Mouse (Mus musculus) MEL (cell line): Measurements from ENCODE around the gene Il27. TPM values are rescaled to one million over a fixed set of nuclear protein-coding genes. Genes with fewer than 3 reads are reported as not detected.
A peak's percentile ranks its signal among the peaks of the same experiment; 100 is the strongest.

ENCODE experiments used
- DNase-seq: peaks from one replicate; pipeline ENCODE4 v3.0.0; 2011; ENCODE audit warnings: low read depth, low spot score
- H3K27ac ChIP-seq: 2 replicates; pipeline ENCODE4 v1.5.1; 2012; ENCODE audit warnings: low read depth, mild to moderate bottlenecking, control low read depth, low read length, moderate library complexity; ENCODE audit not compliant: control insufficient read depth
- H3K27me3 ChIP-seq, 2 experiments: fragments of 150-350 bp in 1 of 2; sonication (generic) in 1 of 2; 2 replicates each; pipeline ENCODE4 v1.6.1; 2012; ENCODE audit warnings: low read length in 2 of 2, mild to moderate bottlenecking in 2 of 2, improper control_type of control experiment in 1 of 2, moderate library complexity in 1 of 2; ENCODE audit not compliant: insufficient read depth in 2 of 2, control insufficient read depth in 1 of 2
- H3K36me3 ChIP-seq, 2 experiments: 2 replicates each; pipeline ENCODE4 v1.6.1; 2012 to 2014; ENCODE audit warnings: low read length in 2 of 2, improper control_type of control experiment in 1 of 2, inconsistent platforms in 1 of 2, mild to moderate bottlenecking in 1 of 2; ENCODE audit not compliant: insufficient read depth in 2 of 2, control insufficient read depth in 1 of 2
- H3K4me1 ChIP-seq, 2 experiments: fragments of 150-350 bp in 1 of 2; sonication (generic) in 1 of 2; 2 replicates each; pipeline ENCODE4 v1.6.1; 2012; ENCODE audit warnings: low read length in 2 of 2, improper control_type of control experiment in 1 of 2, mild to moderate bottlenecking in 1 of 2; ENCODE audit not compliant: insufficient read depth in 2 of 2, control insufficient read depth in 1 of 2
- H3K4me3 ChIP-seq, 2 experiments: fragments of 150-350 bp in 1 of 2; sonication (generic) in 1 of 2; 2 replicates each; pipeline ENCODE4 v1.5.1; 2012; ENCODE audit warnings: low read depth in 2 of 2, low read length in 2 of 2, mild to moderate bottlenecking in 2 of 2, moderate library complexity in 2 of 2, control low read depth in 1 of 2, improper control_type of control experiment in 1 of 2; ENCODE audit not compliant: control insufficient read depth in 1 of 2, insufficient read depth in 1 of 2
- H3K79me2 ChIP-seq: 2 replicates; pipeline ENCODE4 v1.6.1; 2012; ENCODE audit warnings: mild to moderate bottlenecking, low read length, moderate library complexity; ENCODE audit not compliant: control insufficient read depth, poor library complexity, insufficient read depth
- H3K9ac ChIP-seq: 2 replicates; pipeline ENCODE4 v1.6.1; 2012; ENCODE audit warnings: low read depth, mild to moderate bottlenecking, control low read depth, low read length, moderate library complexity; ENCODE audit not compliant: control insufficient read depth, poor library complexity, severe bottlenecking
- H3K9me3 ChIP-seq: fragments of 150-350 bp; sonication (generic); replicated peaks from 2 replicates; pipeline ENCODE4 v1.6.1; 2012; ENCODE audit warnings: mild to moderate bottlenecking, low read length, improper control_type of control experiment, moderate library complexity; ENCODE audit not compliant: insufficient read depth
- BHLHE40 ChIP-seq: IDR thresholded peaks from 2 replicates; pipeline ENCODE4 v1.6.1; 2012; ENCODE audit warnings: low read depth, mild to moderate bottlenecking, inconsistent platforms, low read length, improper control_type of control experiment, borderline replicate concordance
- E2F4 ChIP-seq: IDR thresholded peaks from 2 replicates; pipeline ENCODE4 v1.6.1; 2011; ENCODE audit warnings: low read depth, low read length, improper control_type of control experiment, borderline replicate concordance
- GATA1 ChIP-seq: IDR thresholded peaks from 2 replicates; pipeline ENCODE4 v1.6.1; 2011; ENCODE audit warnings: low read depth, low read length, improper control_type of control experiment
- KAT2A ChIP-seq: conservative IDR thresholded peaks from 2 replicates; pipeline ENCODE4 v1.6.1; 2012; ENCODE audit warnings: low read depth, low read length, improper control_type of control experiment, inconsistent platforms
- MAFK ChIP-seq: IDR thresholded peaks from 2 replicates; pipeline ENCODE4 v1.6.1; 2011; ENCODE audit warnings: low read depth, mild to moderate bottlenecking, low read length, improper control_type of control experiment, borderline replicate concordance
- MAX ChIP-seq: IDR thresholded peaks from 2 replicates; pipeline ENCODE4 v1.6.1; 2011; ENCODE audit warnings: low read length, improper control_type of control experiment
- MAZ ChIP-seq: IDR thresholded peaks from 2 replicates; pipeline ENCODE4 v1.6.1; 2012; ENCODE audit warnings: low read depth, mild to moderate bottlenecking, inconsistent platforms, low read length, improper control_type of control experiment
- MXI1 ChIP-seq: IDR thresholded peaks from 2 replicates; pipeline ENCODE4 v1.6.1; 2011; ENCODE audit warnings: mild to moderate bottlenecking, low read depth, low read length, improper control_type of control experiment
- MYB ChIP-seq: IDR thresholded peaks from 2 replicates; pipeline ENCODE4 v1.6.1; 2011; ENCODE audit warnings: mild to moderate bottlenecking, low read depth, low read length, improper control_type of control experiment
- MYC ChIP-seq: IDR thresholded peaks from 2 replicates; pipeline ENCODE4 v1.6.1; 2011; ENCODE audit warnings: low read depth, mild to moderate bottlenecking, low read length, improper control_type of control experiment, moderate library complexity
- POLR2A ChIP-seq, 2 experiments: IDR thresholded peaks; 2 replicates each; pipeline ENCODE4 v1.6.1; 2011 to 2012; ENCODE audit warnings: low read length in 2 of 2, mild to moderate bottlenecking in 2 of 2, control low read depth in 1 of 2, improper control_type of control experiment in 1 of 2, low read depth in 1 of 2, moderate library complexity in 1 of 2; ENCODE audit not compliant: control insufficient read depth in 1 of 2, insufficient read depth in 1 of 2, poor library complexity in 1 of 2
- POLR2AphosphoS2 ChIP-seq: IDR thresholded peaks from 2 replicates; pipeline ENCODE4 v1.6.1; 2011; ENCODE audit warnings: low read length, improper control_type of control experiment
- RAD21 ChIP-seq: IDR thresholded peaks from 2 replicates; pipeline ENCODE4 v1.6.1; 2011; ENCODE audit warnings: mild to moderate bottlenecking, low read depth, low read length, improper control_type of control experiment
- RCOR1 ChIP-seq: IDR thresholded peaks from 2 replicates; pipeline ENCODE4 v1.6.1; 2012; ENCODE audit warnings: low read depth, mild to moderate bottlenecking, inconsistent platforms, low read length, improper control_type of control experiment
- TAL1 ChIP-seq: IDR thresholded peaks from 2 replicates; pipeline ENCODE4 v1.6.1; 2012; ENCODE audit warnings: mild to moderate bottlenecking, inconsistent platforms, low read length, moderate library complexity, mixed read lengths
- TBP ChIP-seq: IDR thresholded peaks from 2 replicates; pipeline ENCODE4 v1.8.0; 2011; ENCODE audit warnings: low read depth, low read length, improper control_type of control experiment
- TCF12 ChIP-seq: IDR thresholded peaks from 2 replicates; pipeline ENCODE4 v1.6.1; 2014; ENCODE audit warnings: low read depth, mild to moderate bottlenecking, inconsistent platforms, low read length, improper control_type of control experiment, moderate library complexity
- USF1 ChIP-seq: IDR thresholded peaks from 2 replicates; pipeline ENCODE4 v1.6.1; 2014; ENCODE audit warnings: low read depth, mild to moderate bottlenecking, inconsistent platforms, low read length, improper control_type of control experiment, moderate library complexity
- ZC3H11A ChIP-seq: IDR thresholded peaks from 2 replicates; pipeline ENCODE4 v1.6.1; 2012; ENCODE audit warnings: low read depth, mild to moderate bottlenecking, inconsistent platforms, low read length, improper control_type of control experiment
- ZKSCAN1 ChIP-seq: IDR thresholded peaks from 2 replicates; pipeline ENCODE4 v1.6.1; 2012; ENCODE audit warnings: low read depth, mild to moderate bottlenecking, inconsistent platforms, low read length, improper control_type of control experiment, moderate library complexity
- ZNF384 ChIP-seq: IDR thresholded peaks from 2 replicates; pipeline ENCODE4 v1.6.1; 2012; ENCODE audit warnings: low read depth, mild to moderate bottlenecking, inconsistent platforms, low read length, improper control_type of control experiment
- polyA plus RNA-seq, 2 experiments: library from polyadenylated mRNA; stranded (reverse) in 1 of 2; unstranded in 1 of 2; fragments of >175 nt in 1 of 2; fragments of >200 nt in 1 of 2; gene quantifications; 2 replicates each; pipeline versions ENCODE4 v1.2.1 to v1.2.4; 2012; ENCODE audit warnings: low replicate concordance in 2 of 2, low read depth in 1 of 2; ENCODE audit not compliant: insufficient read length in 2 of 2, insufficient read depth in 1 of 2, missing spikeins in 1 of 2
- total RNA-seq: library from RNA; depleted of rRNA; stranded (reverse); fragments of 300-350 nt; gene quantifications from 2 replicates; pipeline ENCODE4 v1.2.3, GENCODE M21; 2012

Il27 gene
- total and polyA plus RNA-seq, 3 experiments = 0.07 TPM; not detected in 2

GRCm38 (mm10) chr7:126598919-126599318 lies 4.2 kb upstream of the Il27 start (continued):
- 0 out of 2 replicates have a peak, but pooled peaks have one; percentile 25 for TF ChIP-seq TBP
- no peak for TF ChIP-seq E2F4
- TF ChIP-seq KAT2A = peak; percentile 27; the same call in 1 of the 2 replicates
- 0 out of 2 replicates have a peak, but pooled peaks have one; percentile 30 for TF ChIP-seq MAX
- no peak for TF ChIP-seq BHLHE40
- TF ChIP-seq ZNF384 = no peak
- TF ChIP-seq, all 39 proteins: peak for 12

- DNase-seq = peak; percentile 17
- Histone ChIP-seq H3K27ac (no peak overlapping the region), H3K27me3 (peaks cover 0 to 3% of the 10 kb centered on the region in 2 experiments; a peak in 2 of 4 replicates), H3K4me3 (no peak overlapping the region), H3K79me2 (no peaks in the 10 kb centered on the region), H3K9me3 (no peaks in the 10 kb centered on the region), H3K4me1 (peaks cover 4 to 8% of the 10 kb centered on the region in 2 experiments), H3K36me3 (peaks cover 0 to 7% of the 10 kb centered on the region in 2 experiments; a peak in 2 of 4 replicates), H3K9ac (no peak overlapping the region)
- TF ChIP-seq POLR2A (IDR thresholded peaks at IDR 0.05; ENCODE audit: control insufficient read depth in 1 of 2, insufficient read depth in 1 of 2, low read depth in 1 of 2, low read length in 2 of 2, poor library complexity in 1 of 2) (no peak), E2F4 (no peak), ZC3H11A (no peak)
Measured at GRCm38 (mm10) chr7:126596414-126596813, 1.7 kb upstream of the Il27 start.

GRCm38 (mm10) chr7:126595890-126596289 lies 1.1 kb upstream of the Il27 start:
- H3K4me1 ChIP-seq = peaks cover 4 to 8% of the 10 kb centered on the region in 2 experiments; a peak in 3 of 4 replicates
- H3K79me2 ChIP-seq = no peaks in the 10 kb centered on the region
- no peak for DNase-seq
- H3K36me3 ChIP-seq = peaks cover 0 to 7% of the 10 kb centered on the region in 2 experiments; a peak in 2 of 4 replicates
- H3K27ac ChIP-seq = no peak overlapping the region
- no peak overlapping the region for H3K4me3 ChIP-seq
- H3K9ac ChIP-seq = no peak overlapping the region
- peaks cover 0 to 3% of the 10 kb centered on the region in 2 experiments; a peak in 2 of 4 replicates for H3K27me3 ChIP-seq
- H3K9me3 ChIP-seq = no peaks in the 10 kb centered on the region
- no peak for TF ChIP-seq MYB
- TF ChIP-seq ZKSCAN1 = no peak
- TF ChIP-seq MXI1 = no peak
- TF ChIP-seq GATA1 = no peak
- TF ChIP-seq RAD21 = no peak
- TF ChIP-seq POLR2A (IDR thresholded peaks at IDR 0.05; ENCODE audit: control insufficient read depth in 1 of 2, insufficient read depth in 1 of 2, low read depth in 1 of 2, low read length in 2 of 2, poor library complexity in 1 of 2) = no peak
- no peak for TF ChIP-seq USF1
- TF ChIP-seq MYC = no peak
- TF ChIP-seq POLR2AphosphoS2 = no peak
- no peak for TF ChIP-seq ZC3H11A
- no peak for TF ChIP-seq MAFK
- no peak for TF ChIP-seq TAL1
- TF ChIP-seq TCF12 = no peak
- no peak for TF ChIP-seq MAZ
- TF ChIP-seq RCOR1 = no peak
